Mouse (Mus musculus) gastrocnemius, adult 2 months (tissue): ENCODE measurements around the gene Rflnb. TPM values are rescaled to one million over a fixed set of nuclear protein-coding genes. Genes with fewer than 3 reads are reported as not detected.

Source experiments
- DNase-seq: peaks from one replicate; pipeline ENCODE4 v3.0.0; 2022
- H3K27ac ChIP-seq: fragments of 200-600 bp; 2 replicates; pipeline ENCODE4 v1.8.1; 2022; ENCODE audit warnings: mild to moderate bottlenecking
- H3K4me3 ChIP-seq: fragments of 200-600 bp; 2 replicates; pipeline ENCODE4 v1.8.1; 2022; ENCODE audit warnings: mild to moderate bottlenecking, moderate library complexity
- CTCF ChIP-seq: fragments of 200-600 bp; IDR thresholded peaks from 2 replicates; pipeline ENCODE4 v1.8.1; 2022; ENCODE audit warnings: antibody characterized with exemption, mild to moderate bottlenecking, moderate library complexity
- intact Hi-C: fragments of 180-260 bp; cut with DNase I; formaldehyde crosslinking; loops from one replicate; pipeline ENCODE4 v1.15.1; 2025
- long read RNA-seq, 2 experiments: library from polyadenylated mRNA; stranded (forward); transcript quantifications; one replicate each; pipeline ENCODE4 v2.0.0; 2021
- total RNA-seq, 2 experiments: library from RNA; stranded (reverse); gene quantifications; 2 replicates each; pipeline ENCODE4 v1.2.3; 2021

The Rflnb gene
- 10 to 100 TPM; 13.2 to 21.8 TPM for total RNA-seq
- long read RNA-seq, experiment 1, transcript Rflnb-201 (3 exons, 3,512 nt), result major isoform, 54 of 56 reads
- long read RNA-seq, experiment 1, partial matches to known transcripts, result 2 of 56 reads
- long read RNA-seq, experiment 1, other reads (novel, unspliced or antisense), result 0 of 56 reads
- long read RNA-seq, experiment 2, transcript Rflnb-201 (3 exons, 3,512 nt), result major isoform, 42 of 44 reads
- long read RNA-seq, experiment 2, partial matches to known transcripts, result 2 of 44 reads
- long read RNA-seq, experiment 2, other reads (novel, unspliced or antisense), result 0 of 44 reads

DNA sequence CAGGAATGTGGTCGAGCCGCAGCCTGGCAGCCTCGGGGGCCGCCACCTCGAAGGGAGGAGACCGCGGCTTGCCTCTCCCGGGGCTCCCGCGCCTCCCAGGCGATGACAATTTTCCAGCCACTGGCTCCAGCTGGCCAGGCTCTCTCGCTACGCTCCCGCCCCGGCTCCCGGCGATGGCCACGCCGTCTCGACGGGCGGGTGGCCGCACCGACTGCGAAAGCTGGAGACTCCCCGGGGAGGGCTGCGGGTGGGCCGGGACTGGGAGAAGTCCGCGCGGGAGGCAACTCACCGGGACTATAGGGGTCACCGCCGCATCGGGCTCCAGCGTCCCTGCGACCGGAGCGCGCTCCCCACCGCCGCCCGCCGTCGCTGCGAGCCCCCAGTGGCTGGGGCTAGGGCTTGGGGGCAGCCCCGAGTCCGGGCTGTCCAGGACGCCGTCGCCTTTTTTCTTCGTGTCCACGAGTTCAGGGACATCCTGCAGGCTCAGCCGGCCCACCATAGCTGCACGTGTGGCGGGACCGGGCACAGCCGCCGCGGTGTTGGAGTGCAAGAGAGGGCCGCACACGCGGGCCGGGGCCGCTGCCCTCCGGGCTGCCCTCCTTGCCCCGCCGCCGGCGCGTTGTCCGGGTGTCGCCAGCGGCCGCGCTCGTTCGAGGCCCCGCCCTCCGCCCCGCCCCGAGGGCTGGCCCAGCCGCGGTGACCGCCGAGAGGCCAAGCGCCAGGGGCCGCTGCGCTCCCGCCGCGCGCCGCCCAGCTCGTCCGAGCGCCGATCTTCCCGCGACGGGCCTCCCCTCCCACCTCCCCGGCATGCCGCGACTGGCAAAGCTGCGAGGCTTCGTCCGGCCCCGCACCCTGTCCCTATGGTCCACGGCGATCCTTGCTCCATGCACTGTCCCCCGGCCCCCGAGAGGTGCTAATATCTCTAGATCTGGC is at the start of gene Rflnb:
Gene Rflnb (minus strand): TSS at position 644 of the 933 bp plus-strand sequence.
- intact Hi-C loops, result loop anchor here (2.0 to 5.0 kb wide), 2 partner anchors 39 to 140 kb away; no protein-coding TSS in a partner anchor
- TF ChIP-seq CTCF, result peak; percentile 71
- H3K27ac ChIP-seq, result peak within 1 kb of the TSS; percentile 89
- DNase-seq, result peak; percentile 96
- peak within 1 kb of the TSS; percentile 94 for H3K4me3 ChIP-seq

DNA sequence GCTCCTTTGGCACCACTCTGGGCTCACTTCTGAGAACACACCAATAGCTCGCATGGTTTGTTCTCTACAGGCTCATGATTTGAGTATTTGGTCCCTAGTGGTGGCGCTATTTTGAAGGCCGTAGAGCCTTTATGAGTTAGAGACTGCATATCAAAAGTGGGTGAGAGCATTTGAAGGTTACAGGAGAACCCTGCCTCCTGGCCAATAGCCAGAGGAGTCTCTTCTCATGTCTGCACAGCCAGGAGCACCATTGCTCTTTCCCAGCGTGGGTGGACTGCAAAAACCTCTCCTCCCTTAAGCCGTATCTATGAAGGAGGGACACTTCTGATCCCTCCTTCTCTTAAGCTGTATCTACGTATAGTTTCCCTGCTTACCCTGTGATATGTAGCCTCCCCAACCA is 49.8 kb upstream of the Rflnb start:
- DNase-seq, result no peak
- no peak for TF ChIP-seq CTCF
- Histone ChIP-seq H3K27ac (no peak overlapping the region), H3K4me3 (no peak overlapping the region)
- intact Hi-C loops, result no loop called here

DNA sequence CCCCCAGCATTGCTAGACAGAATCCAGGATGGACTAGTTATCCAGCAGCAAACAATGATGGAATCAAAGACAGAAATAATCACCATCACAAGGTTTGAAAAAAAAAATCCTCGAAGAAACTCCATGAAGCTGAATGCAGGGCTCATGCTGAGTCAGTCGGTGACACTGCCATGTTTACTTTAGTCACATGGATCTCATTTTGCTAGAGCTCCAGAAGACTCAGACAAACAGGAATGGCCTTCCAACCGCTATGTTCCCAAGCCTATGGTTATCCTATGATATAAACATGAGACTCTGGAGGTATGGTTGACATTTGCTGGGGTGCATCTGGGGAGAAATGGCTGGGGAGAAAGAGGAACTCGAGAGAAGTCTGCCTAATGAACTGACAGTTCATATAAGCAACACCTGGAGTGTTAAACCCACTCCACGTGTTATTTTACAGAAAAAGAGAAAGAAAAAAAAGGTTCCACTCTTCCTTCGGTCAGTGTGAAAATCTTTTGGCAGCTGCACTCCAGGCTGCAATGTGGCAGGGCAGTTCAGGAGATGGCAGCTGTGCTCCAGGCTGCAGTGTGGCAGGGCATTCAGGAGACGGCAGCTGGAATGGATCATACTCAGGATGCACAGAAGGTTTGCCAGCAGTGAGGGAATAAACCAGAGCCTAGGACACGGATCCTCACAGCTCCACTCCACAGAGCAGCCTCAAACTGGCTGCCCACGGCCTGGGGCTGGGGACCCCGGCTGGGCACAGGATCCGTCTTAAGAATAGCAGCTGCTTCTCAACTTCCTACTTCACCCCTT is 46.9 kb upstream of the Rflnb start:
- TF ChIP-seq CTCF, result no peak
- intact Hi-C loops, result no loop called here
- no peak for DNase-seq
- Histone ChIP-seq H3K4me3 (no peak overlapping the region), H3K27ac (no peak overlapping the region)

DNA sequence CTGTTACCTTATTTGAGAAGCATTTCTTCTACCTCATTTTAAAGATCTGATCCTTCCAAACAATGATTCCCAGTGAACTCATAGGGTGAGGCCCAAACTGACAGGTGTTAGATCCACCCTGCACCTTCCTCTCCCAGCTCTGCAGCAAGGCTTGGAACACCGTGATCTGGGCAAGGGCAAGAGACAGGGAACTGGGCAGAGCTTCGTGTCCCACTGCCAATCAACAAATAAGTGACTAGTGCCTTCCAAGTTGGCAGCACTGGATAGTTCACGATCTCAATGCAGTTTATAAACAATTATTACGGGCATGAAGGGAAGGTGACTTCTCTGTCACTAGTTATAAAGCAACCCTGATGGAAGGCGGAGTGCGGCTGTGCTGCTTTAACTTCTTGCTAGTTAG is 42.2 kb upstream of the Rflnb start:
- Histone ChIP-seq H3K4me3 (peak overlapping the region; percentile 26; the same call in 1 of the 2 replicates), H3K27ac (peak overlapping the region; percentile 16)
- no peak for TF ChIP-seq CTCF
- intact Hi-C loops, result no loop called here
- peak; percentile 62 for DNase-seq

DNA sequence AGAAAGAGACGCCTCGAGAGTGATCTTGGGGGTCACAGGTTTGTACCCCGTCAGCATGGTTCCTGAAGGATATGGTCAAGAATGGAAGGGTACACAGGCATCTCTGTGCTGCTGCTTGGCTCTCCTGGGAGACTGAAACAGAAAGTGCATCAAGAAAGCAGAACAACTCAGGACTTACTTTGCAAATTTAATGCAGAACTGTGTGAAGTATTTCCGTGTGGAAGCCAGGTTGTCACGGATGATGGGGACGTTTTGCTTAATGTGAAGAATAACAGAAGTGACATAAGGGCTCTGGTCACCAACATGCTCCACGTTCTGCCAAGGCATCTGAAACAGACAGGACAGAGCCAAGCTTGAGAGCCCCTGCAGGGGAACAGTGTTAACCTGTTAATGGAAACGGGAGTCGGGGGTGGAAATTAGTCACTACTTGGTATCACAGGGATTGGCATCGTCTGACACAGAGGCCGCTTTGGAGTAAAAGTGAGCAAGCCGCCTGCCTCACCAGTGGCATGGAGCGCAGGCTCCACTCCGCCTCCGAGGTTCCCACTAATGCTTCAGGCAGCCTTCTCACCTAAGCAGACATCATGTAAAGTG is 39.1 kb upstream of the Rflnb start:
- Histone ChIP-seq H3K4me3 (no peak overlapping the region), H3K27ac (peak overlapping the region; percentile 50)
- no peak for TF ChIP-seq CTCF
- DNase-seq, result no peak
- intact Hi-C loops, result loop anchor here (2.0 kb wide), 1 partner anchor 40 kb away; the partner anchor contains the start of gene Rflnb

DNA sequence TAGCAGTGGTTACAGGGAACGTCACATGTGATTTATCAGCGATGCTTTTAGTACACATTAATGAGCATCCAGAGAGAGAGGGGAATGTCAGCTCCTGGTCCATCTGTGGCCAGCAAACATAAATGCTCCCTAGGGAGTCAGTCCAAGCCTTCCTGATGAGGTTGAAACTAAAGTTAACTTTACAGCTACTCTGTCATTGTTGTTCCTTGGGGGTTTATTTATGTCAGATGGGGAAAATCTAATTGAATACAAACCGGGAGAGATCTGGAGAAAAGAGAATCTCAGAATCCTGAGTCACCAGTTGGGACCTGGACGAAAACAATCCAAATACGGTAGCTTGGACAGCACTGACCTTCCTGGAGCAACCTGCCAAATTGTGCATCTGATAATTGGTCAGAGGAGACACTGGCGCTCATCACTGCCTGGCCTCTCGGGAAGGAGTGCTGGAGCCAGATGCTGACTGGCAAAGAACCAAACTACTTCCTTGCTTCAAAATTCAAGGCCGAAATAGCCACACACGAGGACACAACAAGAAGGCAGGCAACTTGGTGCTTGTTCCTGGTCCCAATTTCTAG is 38.0 kb upstream of the Rflnb start:
- Histone ChIP-seq H3K4me3 (no peak overlapping the region), H3K27ac (peak overlapping the region; percentile 50)
- intact Hi-C loops, result loop anchor here (2.0 kb wide), 1 partner anchor 39 kb away; the partner anchor contains the start of gene Rflnb
- no peak for TF ChIP-seq CTCF
- DNase-seq, result peak; percentile 61

DNA sequence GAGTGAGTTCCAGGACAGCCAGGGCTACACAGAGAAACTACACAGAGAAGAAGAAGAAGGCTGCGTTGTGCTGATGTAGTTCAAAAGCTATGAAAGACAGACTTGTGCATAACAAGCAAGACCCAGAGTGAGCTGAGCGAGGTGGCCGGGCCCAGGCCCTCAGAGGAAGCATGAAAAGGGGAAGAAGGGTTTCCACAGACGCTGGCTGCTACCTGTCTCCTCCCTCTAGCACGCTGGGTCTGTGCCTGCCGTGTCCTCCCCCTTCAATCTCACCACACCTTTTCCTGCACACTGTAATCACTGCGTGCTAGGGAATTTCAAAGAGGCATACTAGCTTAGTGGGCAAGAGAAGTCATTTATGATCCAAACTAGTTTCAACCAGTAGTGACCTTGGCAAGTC is 36.8 kb upstream of the Rflnb start:
- intact Hi-C loops, result no loop called here
- TF ChIP-seq CTCF, result no peak
- Histone ChIP-seq H3K27ac (peak overlapping the region; percentile 50; the same call in 1 of the 2 replicates), H3K4me3 (no peak overlapping the region)
- DNase-seq, result no peak

DNA sequence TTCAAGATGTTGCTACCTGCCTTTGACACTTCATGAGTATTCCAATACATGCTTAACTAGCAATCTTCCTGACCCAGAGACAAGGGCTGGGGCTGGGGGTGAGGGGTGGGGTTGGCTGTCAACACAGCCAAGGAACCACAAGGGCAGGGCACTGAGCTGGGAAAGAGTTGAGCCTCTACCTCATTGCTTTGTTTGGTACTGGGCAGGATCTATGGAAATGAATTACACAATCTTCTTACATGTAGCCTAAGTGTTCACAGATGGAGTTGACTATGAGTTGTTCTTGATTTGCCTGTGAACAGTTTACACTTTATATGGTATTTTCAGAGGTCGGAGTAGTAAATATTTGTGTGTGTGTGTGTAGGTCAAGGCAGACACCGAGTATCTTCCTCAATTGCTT is 33.3 kb upstream of the Rflnb start:
- intact Hi-C loops, result no loop called here

DNA sequence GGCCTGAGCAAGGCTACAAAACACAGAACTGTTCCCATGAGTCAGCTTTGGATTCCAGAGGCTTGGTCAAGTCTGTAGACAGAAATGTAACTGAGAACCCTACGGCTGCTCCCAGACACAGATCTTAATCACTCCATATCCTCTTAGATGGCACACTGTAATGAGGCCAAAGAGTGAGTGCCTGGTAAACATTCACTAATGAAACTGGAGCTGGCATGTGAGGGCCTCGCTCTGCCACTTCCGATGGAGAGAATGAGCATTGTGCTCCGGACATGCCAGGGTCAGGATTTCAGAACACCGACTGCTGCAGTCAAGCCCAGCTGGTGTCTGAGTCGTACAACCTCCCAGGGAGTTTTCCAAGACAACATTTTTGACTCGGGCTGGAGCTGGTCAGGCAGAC is 32.4 kb upstream of the Rflnb start:
- DNase-seq, result no peak
- no peak for TF ChIP-seq CTCF
- Histone ChIP-seq H3K27ac (peak overlapping the region; percentile 63), H3K4me3 (peak overlapping the region; percentile 9; the same call in 1 of the 2 replicates)
- intact Hi-C loops, result no loop called here

More for the DNA sequence above, 33.3 kb upstream of the Rflnb start:
- no peak overlapping the region for H3K27ac ChIP-seq
- TF ChIP-seq CTCF, result no peak
- no peak overlapping the region for H3K4me3 ChIP-seq
- no peak for DNase-seq

DNA sequence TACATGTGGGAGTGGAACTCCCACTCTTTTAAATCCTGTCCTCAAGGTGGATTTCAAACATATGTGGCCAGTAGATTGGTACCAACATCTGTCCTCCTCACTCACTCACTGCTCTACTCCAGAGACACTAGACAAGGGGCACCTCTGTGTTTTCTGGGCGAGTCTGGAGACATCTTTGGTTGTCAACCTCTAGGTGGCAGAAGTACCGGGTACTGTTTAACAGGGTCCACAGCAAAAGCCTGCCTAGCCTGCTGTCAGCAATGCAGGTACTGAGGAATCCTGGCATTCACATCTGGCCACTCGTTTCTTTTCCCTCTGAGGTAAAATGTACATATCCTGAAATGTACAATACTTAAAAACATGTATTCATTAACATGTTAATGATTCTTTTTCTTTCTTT is 28.9 kb upstream of the Rflnb start:
- H3K4me3 ChIP-seq, result no peak overlapping the region
- TF ChIP-seq CTCF, result peak; percentile 42
- intact Hi-C loops, result no loop called here
- no peak overlapping the region for H3K27ac ChIP-seq
- DNase-seq, result no peak

DNA sequence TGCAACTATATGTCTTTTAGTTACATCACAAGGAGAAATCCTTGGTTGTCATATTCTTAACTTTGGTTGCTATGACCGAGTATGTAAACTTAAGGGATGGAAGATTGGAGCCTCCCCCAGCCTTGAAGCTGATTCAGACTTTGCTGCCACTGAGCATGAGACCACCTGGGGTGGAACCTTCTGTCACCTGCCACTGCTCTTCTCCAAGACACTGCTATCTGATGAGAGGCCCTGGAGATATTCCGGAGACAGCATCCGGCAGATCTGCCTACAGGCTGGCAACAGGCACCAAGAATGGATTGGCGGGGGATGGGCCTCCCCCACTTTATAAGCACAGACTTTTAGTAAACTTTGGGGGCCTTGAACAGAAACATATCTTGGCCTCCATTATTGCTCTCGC is 24.9 kb upstream of the Rflnb start:
- DNase-seq, result no peak
- TF ChIP-seq CTCF, result no peak
- Histone ChIP-seq H3K4me3 (no peak overlapping the region), H3K27ac (no peak overlapping the region)
- intact Hi-C loops, result no loop called here
